Mouse (Mus musculus): Measurements from ENCODE around the gene Atp4a. TPM values are rescaled to one million over a fixed set of nuclear protein-coding genes. Genes with fewer than 3 reads are reported as not detected.

Gene Atp4a
- polyA plus RNA-seq, 1 experiment from 2014 or later = 0.77 TPM

Other genes with a start within 250 kb of the Atp4a start
- gene Prodh2, start 218.6 kb upstream of the Atp4a start, polyA plus RNA-seq (2016; fragmentation: Nextera tagmentation; extraction: Ambion mirVana) = 0.28 TPM in 1 of 2 replicates, not detected in the other
- gene Arhgap33, start 177.1 kb upstream of the Atp4a start, polyA plus RNA-seq (2016; fragmentation: Nextera tagmentation; extraction: Ambion mirVana) = 24.8 and 25.2 TPM in 2 replicates
- gene Hspb6, start 160.0 kb upstream of the Atp4a start, polyA plus RNA-seq (2016; fragmentation: Nextera tagmentation; extraction: Ambion mirVana) = 4.1 and 5.6 TPM in 2 replicates
- gene Proser3, start 159.9 kb upstream of the Atp4a start, polyA plus RNA-seq (2016; fragmentation: Nextera tagmentation; extraction: Ambion mirVana) = 17.7 TPM in 2 replicates
- gene Lin37, start 152.4 kb upstream of the Atp4a start, polyA plus RNA-seq (2016; fragmentation: Nextera tagmentation; extraction: Ambion mirVana) = 42.5 and 45.2 TPM in 2 replicates
- gene U2af1l4, start 148.9 kb upstream of the Atp4a start, polyA plus RNA-seq (2016; fragmentation: Nextera tagmentation; extraction: Ambion mirVana) = 91.5 and 94.9 TPM in 2 replicates
- gene Gm49396, start 148.9 kb upstream of the Atp4a start, polyA plus RNA-seq (2016; fragmentation: Nextera tagmentation; extraction: Ambion mirVana) = 14.2 and 15.3 TPM in 2 replicates
- gene Psenen, start 148.6 kb upstream of the Atp4a start, polyA plus RNA-seq (2016; fragmentation: Nextera tagmentation; extraction: Ambion mirVana) = 112 and 118 TPM in 2 replicates
- 2.8 and 4.6 TPM in 2 replicates for gene Igflr1, start 146.8 kb upstream of the Atp4a start, polyA plus RNA-seq (2016; fragmentation: Nextera tagmentation; extraction: Ambion mirVana)
- 8.9 and 10.2 TPM in 2 replicates for gene Kmt2b, start 123.5 kb upstream of the Atp4a start, polyA plus RNA-seq (2016; fragmentation: Nextera tagmentation; extraction: Ambion mirVana)
- 0.41 TPM in 1 of 2 replicates, not detected in the other for gene Zbtb32, start 113.3 kb upstream of the Atp4a start, polyA plus RNA-seq (2016; fragmentation: Nextera tagmentation; extraction: Ambion mirVana)
- 0.54 and 1.0 TPM in 2 replicates for gene Upk1a, start 99.4 kb upstream of the Atp4a start, polyA plus RNA-seq (2016; fragmentation: Nextera tagmentation; extraction: Ambion mirVana)
- gene Cox6b1, start 86.1 kb upstream of the Atp4a start, polyA plus RNA-seq (2016; fragmentation: Nextera tagmentation; extraction: Ambion mirVana) = 776 and 799 TPM in 2 replicates
- gene Etv2, start 76.4 kb upstream of the Atp4a start, polyA plus RNA-seq (2016; fragmentation: Nextera tagmentation; extraction: Ambion mirVana) = 0.47 and 0.87 TPM in 2 replicates
- 134 and 139 TPM in 2 replicates for gene Rbm42, start 61.9 kb upstream of the Atp4a start, polyA plus RNA-seq (2016; fragmentation: Nextera tagmentation; extraction: Ambion mirVana)
- 79.6 and 80.3 TPM in 2 replicates for gene Haus5, start 47.2 kb upstream of the Atp4a start, polyA plus RNA-seq (2016; fragmentation: Nextera tagmentation; extraction: Ambion mirVana)
- gene Pmis2, start 40.6 kb upstream of the Atp4a start, polyA plus RNA-seq (2016; fragmentation: Nextera tagmentation; extraction: Ambion mirVana) = not detected in 2 replicates
- not detected in 2 replicates for gene 2200002J24Rik, start 13.3 kb upstream of the Atp4a start, polyA plus RNA-seq (2016; fragmentation: Nextera tagmentation; extraction: Ambion mirVana)
- 147 and 151 TPM in 2 replicates for gene Tmem147, start 17.3 kb downstream of the Atp4a start, polyA plus RNA-seq (2016; fragmentation: Nextera tagmentation; extraction: Ambion mirVana)
- 0.36 and 0.59 TPM in 2 replicates for gene Gapdhs, start 31.5 kb downstream of the Atp4a start, polyA plus RNA-seq (2016; fragmentation: Nextera tagmentation; extraction: Ambion mirVana)
- 0.68 and 1.0 TPM in 2 replicates for gene Sbsn, start 39.3 kb downstream of the Atp4a start, polyA plus RNA-seq (2016; fragmentation: Nextera tagmentation; extraction: Ambion mirVana)
- not detected in 2 replicates for gene Dmkn, start 51.5 kb downstream of the Atp4a start, polyA plus RNA-seq (2016; fragmentation: Nextera tagmentation; extraction: Ambion mirVana)
- gene Krtdap, start 75.7 kb downstream of the Atp4a start, polyA plus RNA-seq (2016; fragmentation: Nextera tagmentation; extraction: Ambion mirVana) = not detected in 2 replicates
- not detected in 2 replicates for gene Ffar2, start 111.6 kb downstream of the Atp4a start, polyA plus RNA-seq (2016; fragmentation: Nextera tagmentation; extraction: Ambion mirVana)
- gene Ffar3, start 144.0 kb downstream of the Atp4a start, polyA plus RNA-seq (2016; fragmentation: Nextera tagmentation; extraction: Ambion mirVana) = not detected in 2 replicates
- 0.05 TPM in 1 of 2 replicates, not detected in the other for gene Ffar1, start 149.4 kb downstream of the Atp4a start, polyA plus RNA-seq (2016; fragmentation: Nextera tagmentation; extraction: Ambion mirVana)
- gene Cd22, start 168.1 kb downstream of the Atp4a start, polyA plus RNA-seq (2016; fragmentation: Nextera tagmentation; extraction: Ambion mirVana) = 0.08 and 0.27 TPM in 2 replicates
- gene Mag, start 202.7 kb downstream of the Atp4a start, polyA plus RNA-seq (2016; fragmentation: Nextera tagmentation; extraction: Ambion mirVana) = 0.32 and 0.39 TPM in 2 replicates
- not detected in 2 replicates for gene Hamp2, start 212.5 kb downstream of the Atp4a start, polyA plus RNA-seq (2016; fragmentation: Nextera tagmentation; extraction: Ambion mirVana)
- gene Hamp, start 231.8 kb downstream of the Atp4a start, polyA plus RNA-seq (2016; fragmentation: Nextera tagmentation; extraction: Ambion mirVana) = not detected in 2 replicates
- 25.1 and 29.6 TPM in 2 replicates for gene Usf2, start 244.6 kb downstream of the Atp4a start, polyA plus RNA-seq (2016; fragmentation: Nextera tagmentation; extraction: Ambion mirVana)

Data from embryonic facial prominence, embryonic 10.5 days (tissue).